Mouse (Mus musculus): ENCODE results near the gene Hist1h2af. TPM values are rescaled to one million over a fixed set of nuclear protein-coding genes. Genes with fewer than 3 reads are reported as not detected.
"Not testable (repeated sequence)": the region's sequence is repeated elsewhere in the genome, so short reads cannot be mapped to it uniquely, and the experiment has no call there.

Gene Hist1h2af
- polyA plus RNA-seq, 1 experiment: 4,070 TPM

GRCm38 (mm10) chr13:23554925-23555838 lies 21.5 kb downstream of the Hist1h2af start:
- under 1% methylated on average over 54 of the region's 54 CpGs for WGBS
- Histone ChIP-seq H3K27me3 (ENCODE audit: control insufficient read depth, insufficient read depth, low read length) (no peaks in the 10 kb centered on the region), H3K36me3 (ENCODE audit: control insufficient read depth, insufficient read depth, low read length) (no peaks in the 10 kb centered on the region), H3K4me1 (replicated peaks; ENCODE audit: control insufficient read depth, insufficient read depth, low read length) (no peaks in the 10 kb centered on the region), H3K4me3 (ENCODE audit: control insufficient read depth, insufficient read depth, low read length) (peak overlapping the region; percentile 86), H3K27ac (ENCODE audit: control insufficient read depth, insufficient read depth, low read length) (peak overlapping the region; percentile 99)
- no peak for TF ChIP-seq CTCF (IDR thresholded peaks at IDR 0.05; ENCODE audit: borderline replicate concordance, control insufficient read depth, extremely low read depth, insufficient read depth, low read length, poor library complexity)
- peak; percentile 98 for TF ChIP-seq POLR2A (IDR thresholded peaks at IDR 0.05; ENCODE audit: control insufficient read depth, extremely low read depth, insufficient read depth, low read length, poor library complexity)
- peak; percentile 88 for DNase-seq

- TF ChIP-seq POLR2A (IDR thresholded peaks at IDR 0.05; ENCODE audit: control insufficient read depth, extremely low read depth, insufficient read depth, low read length, poor library complexity): no peak
- TF ChIP-seq CTCF (IDR thresholded peaks at IDR 0.05; ENCODE audit: borderline replicate concordance, control insufficient read depth, extremely low read depth, insufficient read depth, low read length, poor library complexity): no peak
- Histone ChIP-seq H3K4me3 (ENCODE audit: control insufficient read depth, insufficient read depth, low read length) (peak overlapping the region; percentile 86), H3K27ac (ENCODE audit: control insufficient read depth, insufficient read depth, low read length) (peak overlapping the region; percentile 99), H3K36me3 (ENCODE audit: control insufficient read depth, insufficient read depth, low read length) (no peaks in the 10 kb centered on the region), H3K4me1 (replicated peaks; ENCODE audit: control insufficient read depth, insufficient read depth, low read length) (no peaks in the 10 kb centered on the region), H3K27me3 (ENCODE audit: control insufficient read depth, insufficient read depth, low read length) (no peaks in the 10 kb centered on the region)
- WGBS: 0% methylated on average over 18 of the region's 18 CpGs
- peak; percentile 71 for DNase-seq
These were observed 22.2 kb downstream of the Hist1h2af start for GRCm38 (mm10) chr13:23555839-23556416.

- Histone ChIP-seq H3K27ac (ENCODE audit: control insufficient read depth, insufficient read depth, low read length) (no peak overlapping the region), H3K36me3 (ENCODE audit: control insufficient read depth, insufficient read depth, low read length) (no peaks in the 10 kb centered on the region), H3K27me3 (ENCODE audit: control insufficient read depth, insufficient read depth, low read length) (no peaks in the 10 kb centered on the region), H3K4me1 (replicated peaks; ENCODE audit: control insufficient read depth, insufficient read depth, low read length) (no peaks in the 10 kb centered on the region), H3K4me3 (ENCODE audit: control insufficient read depth, insufficient read depth, low read length) (no peak overlapping the region)
- 81% methylated on average over 3 of the region's 3 CpGs for WGBS
- no peak for DNase-seq
- no peak for TF ChIP-seq POLR2A (IDR thresholded peaks at IDR 0.05; ENCODE audit: control insufficient read depth, extremely low read depth, insufficient read depth, low read length, poor library complexity)
- TF ChIP-seq CTCF (IDR thresholded peaks at IDR 0.05; ENCODE audit: borderline replicate concordance, control insufficient read depth, extremely low read depth, insufficient read depth, low read length, poor library complexity): no peak
These were observed 23.2 kb downstream of the Hist1h2af start for GRCm38 (mm10) chr13:23556906-23557305.

GRCm38 (mm10) chr13:23560699-23561098 lies 27.0 kb downstream of the Hist1h2af start:
- H3K27me3 ChIP-seq (ENCODE audit: control insufficient read depth, insufficient read depth, low read length); H3K4me1 ChIP-seq (replicated peaks; ENCODE audit: control insufficient read depth, insufficient read depth, low read length); H3K36me3 ChIP-seq (ENCODE audit: control insufficient read depth, insufficient read depth, low read length); H3K4me3 ChIP-seq (ENCODE audit: control insufficient read depth, insufficient read depth, low read length); H3K27ac ChIP-seq (ENCODE audit: control insufficient read depth, insufficient read depth, low read length); DNase-seq: not testable (repeated sequence)
- WGBS: 65% methylated on average over 2 of the region's 2 CpGs

- H3K27me3 ChIP-seq (ENCODE audit: control insufficient read depth, insufficient read depth, low read length); H3K4me1 ChIP-seq (replicated peaks; ENCODE audit: control insufficient read depth, insufficient read depth, low read length); H3K36me3 ChIP-seq (ENCODE audit: control insufficient read depth, insufficient read depth, low read length); DNase-seq: not testable (repeated sequence)
- H3K27ac ChIP-seq (ENCODE audit: control insufficient read depth, insufficient read depth, low read length): peak overlapping the region; percentile 50; the same call in 1 of the 2 replicates
- 0 out of 2 replicates have a peak overlapping the region, but pooled peaks have one; percentile 52 for H3K4me3 ChIP-seq (ENCODE audit: control insufficient read depth, insufficient read depth, low read length)
- WGBS: 0% methylated on average over 2 of the region's 5 CpGs
These were observed 27.8 kb downstream of the Hist1h2af start for GRCm38 (mm10) chr13:23561531-23561882.

GRCm38 (mm10) chr13:23561883-23562659 lies 28.4 kb downstream of the Hist1h2af start, which contains the start of gene Hist1h3e:
Gene Hist1h3e (minus strand): TSS chr13:23562369.
- not testable (repeated sequence) for H3K4me1 ChIP-seq (replicated peaks; ENCODE audit: control insufficient read depth, insufficient read depth, low read length); H3K36me3 ChIP-seq (ENCODE audit: control insufficient read depth, insufficient read depth, low read length); H3K27me3 ChIP-seq (ENCODE audit: control insufficient read depth, insufficient read depth, low read length)
- peak within 1 kb of the TSS; percentile 79 for H3K27ac ChIP-seq (ENCODE audit: control insufficient read depth, insufficient read depth, low read length)
- under 1% methylated on average over 62 of the region's 67 CpGs for WGBS
- TF ChIP-seq POLR2A (IDR thresholded peaks at IDR 0.05; ENCODE audit: control insufficient read depth, extremely low read depth, insufficient read depth, low read length, poor library complexity): peak; percentile 91
- peak within 1 kb of the TSS; percentile 52 for H3K4me3 ChIP-seq (ENCODE audit: control insufficient read depth, insufficient read depth, low read length)
- DNase-seq: peak; percentile 88
